In genomic region chr3:116465709-116466108, GRCm38 (mm10) we compare ENCODE assay signal across 17 mouse cellular contexts. TPM values are rescaled to one million over a fixed set of nuclear protein-coding genes. Genes with fewer than 3 reads are reported as not detected.
DNase-seq lines count a peak whose midpoint lies in the region; ATAC-seq lines count a peak whose summit lies in the region.
"Had no signal": no experiment of that assay in that cellular context is flagged by ENCODE, and none has a peak within 500 bp of the region (broad histone marks: within the 10 kb centered on the region; RNA-seq: fewer than 3 reads in every experiment).

No protein-coding gene starts in this region.

- peak; percentile 29 for DNase-seq in heart, adult 11 months
- no peak for DNase-seq in heart, postnatal 4 days
- DNase-seq in CD4-positive, CD25-positive, alpha-beta regulatory T cell, adult 2 months (ENCODE audit: low read depth, low spot score), result peak; percentile 62
- peak; percentile 2 to 4 for DNase-seq in natural killer cell, adult 2 months (ENCODE audit: low spot score in 2 of 2)
- no peak for DNase-seq in left cerebral cortex, adult 11 months (ENCODE audit: low spot score)
- no peak for DNase-seq in embryo, embryonic 10 days (ENCODE audit: low spot score)
- no peak for DNase-seq in heart, postnatal 36 days
- DNase-seq: adrenal gland, postnatal 10 days; cerebellum, postnatal 14 days; forebrain, postnatal 0 days; gastrocnemius, postnatal 36 days; kidney, postnatal 4 days; layer of hippocampus, adult 9-11 months; lung, embryonic 14.5 days; lung, postnatal 36 days had no signal

- intact Hi-C loops in heart, postnatal 36 days (cut with DNase I), result no loop called here

- peak; percentile 59 to 74 for ATAC-seq in hematopoietic stem cell, adult 5-6 weeks (replicated peaks in 1 of 2; ENCODE audit: insufficient read depth in 1 of 2, low FRiP score in 2 of 2, low TSS enrichment in 1 of 2, low read depth in 1 of 2, poor library complexity in 2 of 2, severe bottlenecking in 2 of 2)
- ATAC-seq: forebrain, postnatal 0 days; intestine, embryonic 16.5 days had no signal

RNA-seq across cellular contexts. Expression of gene Cdc14a, which starts 41.9 kb away (rescaled TPM):
- 1 to 10 TPM; 5.3 to 5.8 TPM for total RNA-seq in heart, postnatal 4 days (2021)
- total RNA-seq in hematopoietic stem cell, adult 5-6 weeks (2017), result 35.3 and 44.7 TPM in 2 replicates
- total RNA-seq in heart, postnatal 36 days (2021), result 1 to 10 TPM; 3.0 to 4.6 TPM

RNA-seq across cellular contexts. Expression of gene Rtca, which starts 42.3 kb away (rescaled TPM):
- total RNA-seq in heart, postnatal 4 days (2021), result 10 to 100 TPM; 30.7 to 34.1 TPM
- total RNA-seq in hematopoietic stem cell, adult 5-6 weeks (2017), result 31.6 and 32.6 TPM in 2 replicates
- 10 to 100 TPM; 20.2 to 21.0 TPM for total RNA-seq in heart, postnatal 36 days (2021)

RNA-seq across cellular contexts. Expression of gene Dbt, which starts 47.2 kb away (rescaled TPM):
- total RNA-seq in heart, postnatal 4 days (2021), result 10 to 100 TPM; 22.4 to 22.6 TPM
- 15.2 and 17.0 TPM in 2 replicates for total RNA-seq in hematopoietic stem cell, adult 5-6 weeks (2017)
- 10 to 100 TPM; 59.8 to 62.9 TPM for total RNA-seq in heart, postnatal 36 days (2021)

Comparison
In these comparisons a context has a peak if more than half of its experiments do, and no peak if none do; other contexts are left out.
1. DNase-seq: peak in heart, adult 11 months (single experiment), CD4-positive, CD25-positive, alpha-beta regulatory T cell, adult 2 months (single experiment) and natural killer cell, adult 2 months (2 of 2); none in heart, postnatal 4 days (single experiment), left cerebral cortex, adult 11 months (single experiment), embryo, embryonic 10 days (single experiment) and heart, postnatal 36 days (0 of 2).